Mouse (Mus musculus) granulocyte monocyte progenitor cell, adult 5-6 weeks (primary cell): ENCODE measurements around the gene Chd9. TPM values are rescaled to one million over a fixed set of nuclear protein-coding genes. Genes with fewer than 3 reads are reported as not detected.

Experiments
- ATAC-seq: replicated peaks from 2 replicates; pipeline ENCODE4 v1.8.0; 2016; ENCODE audit warnings: mild to moderate bottlenecking, moderate TSS enrichment, inconsistent platforms; ENCODE audit not compliant: poor library complexity, severe bottlenecking
- total RNA-seq, 2 experiments: library from RNA; stranded (forward) in 1 of 2; stranded (reverse) in 1 of 2; fragments of 200-712, 200-1000 nt in 1 of 2; fragments of >200 nt in 1 of 2; fragmentation: Nextera tagmentation in 1 of 2; gene quantifications; 2 replicates each; pipeline ENCODE4 v1.2.3; 2014 to 2017

Gene Chd9
- total RNA-seq, 2 experiments from 2014 or later, result 55.7 to 162 TPM

- ATAC-seq, result no peak
Measured at GRCm38 (mm10) chr8:90956390-90956789, 128.2 kb downstream of the Chd9 start.

DNA sequence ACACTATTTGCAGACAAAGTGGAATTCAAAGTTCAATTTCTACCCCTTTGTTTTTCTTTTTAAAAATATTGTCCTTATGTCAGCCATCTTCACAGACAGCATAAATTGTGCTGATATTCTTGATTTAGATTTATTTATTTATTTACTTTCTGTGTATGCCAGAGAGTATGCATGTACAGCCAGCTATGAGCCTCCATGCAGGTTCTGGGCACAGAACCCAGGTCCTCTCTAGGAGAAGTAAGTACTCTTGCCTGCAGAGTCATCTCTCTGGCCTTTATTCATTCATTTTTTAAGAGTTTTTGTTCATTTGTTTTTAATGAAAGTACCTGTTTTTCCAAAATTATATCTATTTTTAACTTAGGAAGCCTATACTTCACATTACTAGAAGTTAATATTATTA lies 129.6 kb downstream of the Chd9 start:
- no peak for ATAC-seq

DNA sequence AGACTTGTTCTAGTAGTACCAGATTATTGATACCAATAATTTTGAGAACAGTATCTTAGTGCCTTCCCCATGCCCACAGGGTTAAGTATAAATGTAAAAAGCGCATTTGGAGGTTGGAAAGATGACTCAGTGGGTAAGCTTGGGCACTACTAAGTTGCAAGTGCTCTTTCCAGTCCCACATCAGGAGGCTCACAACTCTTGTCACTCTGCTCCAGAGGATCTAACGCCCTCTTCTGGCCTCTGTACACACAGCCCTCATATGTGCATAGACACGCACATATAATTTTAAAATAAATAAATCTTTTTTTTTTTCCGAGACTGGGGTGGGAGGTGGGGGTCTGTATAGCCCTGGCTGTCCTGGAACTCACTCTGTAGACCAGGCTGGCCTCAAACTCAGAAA lies 131.6 kb downstream of the Chd9 start:
- no peak for ATAC-seq

- ATAC-seq, result peak; percentile 64
Measured at GRCm38 (mm10) chr8:90961603-90962002, 133.5 kb downstream of the Chd9 start.

GRCm38 (mm10) chr8:90964044-90964443 lies 135.9 kb downstream of the Chd9 start:
- ATAC-seq, result no peak

DNA sequence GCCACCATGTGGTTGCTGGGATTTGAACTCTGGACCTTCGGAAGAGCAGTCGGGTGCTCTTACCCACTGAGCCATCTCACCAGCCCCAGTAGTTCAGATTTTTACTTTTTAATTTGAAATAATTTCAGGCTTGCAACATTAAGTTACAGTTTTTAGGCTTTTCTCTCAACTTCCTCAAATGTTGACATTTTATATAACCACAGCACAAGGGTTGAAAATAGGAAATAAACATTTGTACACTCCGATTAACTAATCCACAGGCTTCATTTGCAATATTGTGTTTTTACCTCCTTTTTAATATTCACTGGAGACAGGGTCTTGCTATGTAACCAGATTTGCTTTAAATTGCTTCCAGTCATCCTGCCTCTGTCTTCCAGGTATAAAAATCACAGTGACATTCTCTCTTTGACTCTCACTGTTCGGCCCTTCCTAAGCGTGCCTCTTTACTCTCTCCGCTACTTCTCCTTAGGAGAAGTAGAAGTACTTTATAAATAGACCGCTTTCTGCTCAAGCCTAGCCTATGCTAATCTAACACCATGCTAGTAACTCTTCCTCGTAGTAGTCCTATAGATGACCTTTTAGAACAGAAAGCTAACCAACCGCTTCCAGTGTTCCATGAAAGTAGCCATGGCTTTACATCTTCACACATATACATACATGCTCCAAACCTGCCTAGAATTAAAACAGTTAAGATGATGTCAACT lies 137.5 kb downstream of the Chd9 start:
- ATAC-seq, result peak; percentile 83

GRCm38 (mm10) chr8:90968307-90968706 lies 140.2 kb downstream of the Chd9 start:
- ATAC-seq, result no peak

DNA sequence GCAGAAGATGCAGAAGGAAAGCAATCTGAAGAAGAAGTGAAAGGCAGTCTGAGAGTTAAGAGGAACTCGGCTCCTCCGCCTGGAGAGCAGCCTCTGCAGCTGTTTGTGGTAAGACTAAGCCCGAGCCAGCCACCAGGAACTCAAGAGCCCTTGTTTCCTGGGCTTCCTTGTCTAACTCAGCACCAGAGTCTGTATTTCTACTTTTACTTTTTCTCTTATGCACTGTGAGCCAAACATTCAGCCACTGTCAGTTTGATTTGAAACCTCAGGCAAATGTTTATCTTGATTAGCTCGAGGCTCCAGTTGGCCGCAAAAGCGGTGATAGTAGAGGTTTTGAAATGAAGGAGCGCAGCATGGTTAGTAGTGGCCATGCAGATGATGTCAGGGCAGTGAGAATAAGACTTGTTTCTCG lies 148.8 kb downstream of the Chd9 start:
- peak; percentile 99 for ATAC-seq

- ATAC-seq, result no peak
Measured at GRCm38 (mm10) chr8:90978720-90979119, 150.6 kb downstream of the Chd9 start.

DNA sequence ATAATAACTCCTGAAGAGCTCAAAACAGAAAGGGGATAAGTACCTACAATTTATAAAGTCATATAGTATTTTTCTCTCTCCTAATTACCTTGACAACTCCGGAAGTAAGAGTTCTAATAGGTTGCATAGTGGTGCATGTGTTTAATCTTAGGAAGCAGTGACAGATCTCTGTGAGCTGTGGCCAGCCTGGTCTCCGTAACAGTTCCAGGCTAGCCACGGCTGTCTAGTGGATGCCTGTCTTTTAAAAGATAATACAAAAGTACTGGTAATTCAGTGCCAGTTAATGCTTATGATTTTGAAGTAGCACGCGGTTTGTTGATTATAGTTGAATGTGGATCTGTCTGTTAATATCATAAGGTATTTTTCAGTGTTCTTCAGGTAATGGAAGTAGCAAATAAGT lies 151.1 kb downstream of the Chd9 start:
- ATAC-seq, result no peak

DNA sequence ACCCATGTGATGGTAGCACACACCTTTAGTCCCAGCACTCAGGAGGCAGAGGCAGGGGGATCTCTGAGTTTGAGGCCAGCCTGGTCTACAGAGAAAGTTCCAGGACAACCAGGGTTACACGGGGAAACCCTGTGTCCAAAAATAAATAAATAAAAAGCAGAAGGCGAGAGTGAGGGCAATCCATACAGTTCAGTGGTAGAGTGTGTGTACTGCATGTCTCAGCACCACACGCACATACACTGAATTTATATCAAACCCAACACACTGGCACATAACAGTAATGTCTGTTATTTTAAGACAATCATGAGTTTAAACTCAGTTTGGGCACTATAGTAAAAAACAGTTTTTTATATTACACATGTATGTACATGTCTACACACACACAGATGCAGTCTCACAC lies 153.9 kb downstream of the Chd9 start:
- no peak for ATAC-seq

GRCm38 (mm10) chr8:91019726-91020125 lies 191.6 kb downstream of the Chd9 start:
- ATAC-seq, result peak; percentile 88

DNA sequence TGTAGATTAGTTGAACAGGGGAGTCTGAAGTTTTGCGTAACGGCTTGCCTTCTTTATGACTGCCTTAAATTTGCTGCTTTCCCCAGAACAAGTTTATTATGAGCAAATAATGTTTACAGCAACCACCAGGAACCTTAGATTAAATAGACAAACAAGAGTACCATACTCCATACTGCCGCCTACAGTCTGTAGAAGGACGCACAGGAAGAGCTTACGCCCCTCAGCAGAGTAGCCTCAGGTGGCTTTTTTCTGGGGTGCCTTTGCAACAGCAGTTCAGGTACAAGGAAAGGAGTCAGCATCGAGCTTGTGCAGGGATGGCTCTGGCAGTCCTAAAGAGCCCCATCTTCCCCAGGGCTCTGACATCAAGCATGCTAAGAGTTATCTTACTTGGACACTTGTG lies 206.3 kb downstream of the Chd9 start:
- ATAC-seq, result no peak

GRCm38 (mm10) chr8:91036905-91037304 lies 208.8 kb downstream of the Chd9 start:
- no peak for ATAC-seq

DNA sequence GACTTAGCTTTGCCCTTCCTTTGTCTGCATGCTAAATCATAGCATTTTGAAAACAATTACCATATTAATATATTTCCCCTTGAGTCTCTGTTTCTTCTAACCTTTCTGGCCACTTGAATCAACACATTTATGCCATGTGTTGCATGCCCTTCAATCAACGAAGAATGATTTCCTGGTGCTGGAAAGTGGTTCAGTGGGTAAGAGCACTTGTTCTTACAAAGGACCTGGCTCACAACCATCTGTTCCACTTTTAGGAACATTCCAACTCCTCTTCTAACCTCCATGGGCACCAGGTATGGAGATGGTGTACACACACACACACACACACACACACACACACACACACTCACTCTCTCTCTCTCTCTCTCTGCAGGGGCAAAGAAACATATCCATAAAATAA lies 210.5 kb downstream of the Chd9 start:
- no peak for ATAC-seq

DNA sequence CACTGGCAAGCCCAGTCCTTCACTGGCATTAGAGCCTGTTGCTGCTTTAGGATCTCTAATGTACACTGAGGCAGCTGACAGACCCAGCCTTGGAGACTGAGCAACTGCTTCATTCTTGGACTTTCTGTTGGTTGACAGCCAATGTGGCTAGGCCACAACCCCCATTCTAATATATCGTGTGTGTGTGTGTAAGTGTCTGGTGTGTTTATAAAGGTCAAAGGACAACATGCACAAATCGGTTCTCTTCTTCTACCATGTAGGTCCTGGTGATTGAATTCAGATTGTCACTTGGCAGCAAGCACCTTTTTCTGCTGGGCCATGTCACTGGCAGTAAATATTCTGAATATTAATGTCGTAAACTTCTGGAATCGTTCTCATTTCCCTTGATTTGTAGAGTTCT lies 218.2 kb downstream of the Chd9 start:
- ATAC-seq, result no peak

DNA sequence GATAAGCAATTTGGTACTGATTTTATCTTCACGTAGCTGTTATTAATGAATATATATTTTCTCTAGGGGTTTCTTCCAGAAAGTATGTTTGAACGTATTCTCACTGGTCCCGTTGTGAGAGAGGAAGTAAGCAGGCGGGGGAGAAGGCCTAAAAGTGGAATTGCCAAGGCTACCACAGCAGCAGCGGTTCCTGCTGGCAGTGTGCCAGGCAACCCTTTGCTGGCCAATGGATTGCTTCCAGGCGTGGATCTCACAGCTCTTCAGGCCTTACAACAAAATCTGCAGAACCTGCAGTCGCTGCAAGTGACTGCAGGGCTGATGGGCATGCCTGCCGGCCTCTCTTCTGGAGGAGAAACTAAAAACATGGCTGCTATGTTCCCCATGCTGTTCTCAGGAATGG lies 222.9 kb downstream of the Chd9 start:
- peak; percentile 94 for ATAC-seq

- ATAC-seq, result no peak
Measured at GRCm38 (mm10) chr8:91054418-91054817, 226.3 kb downstream of the Chd9 start.

DNA sequence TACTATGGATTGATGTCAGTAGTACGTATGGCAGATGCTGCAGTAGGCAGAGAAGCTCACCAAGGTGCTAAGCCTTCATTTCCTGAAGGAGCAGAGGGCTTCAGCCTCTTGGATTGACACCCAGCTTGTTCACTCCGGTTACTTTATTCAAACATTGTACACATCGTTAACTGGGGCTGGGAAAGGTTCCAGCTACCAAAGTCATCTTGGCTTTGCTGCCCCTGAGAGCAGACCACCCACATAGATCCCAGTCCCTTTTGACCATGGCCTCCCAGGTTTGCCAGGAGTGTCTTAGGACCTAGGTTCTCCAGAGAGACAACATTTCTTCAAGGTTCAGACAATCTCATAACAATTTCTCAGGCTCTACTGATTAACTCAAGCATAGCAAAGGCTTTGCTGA lies 228.7 kb downstream of the Chd9 start:
- ATAC-seq, result no peak

- 0 out of 2 replicates have a peak, but pooled peaks have one; percentile 2 for ATAC-seq
Measured at GRCm38 (mm10) chr8:91059086-91059578, 231.0 kb downstream of the Chd9 start.

- ATAC-seq, result no peak
Measured at GRCm38 (mm10) chr8:91059884-91060510, 231.8 kb downstream of the Chd9 start.
